Mouse (Mus musculus) E14TG2a.4 (cell line): Measurements from ENCODE around the gene 9930104L06Rik.

ENCODE experiments used
- H3K27me3 ChIP-seq: 2 replicates; pipeline ENCODE4 v1.6.1; 2014; ENCODE audit warnings: low read length, control low read depth; ENCODE audit not compliant: insufficient read depth
- H3K36me3 ChIP-seq: 2 replicates; pipeline ENCODE4 v1.6.1; 2014; ENCODE audit warnings: low read length, control low read depth; ENCODE audit not compliant: insufficient read depth
- H3K4me1 ChIP-seq: replicated peaks from 2 replicates; pipeline ENCODE4 v1.6.1; 2014; ENCODE audit warnings: low read depth, low read length, control low read depth
- H3K4me3 ChIP-seq: replicated peaks from 2 replicates; pipeline ENCODE4 v1.5.1; 2014; ENCODE audit warnings: mild to moderate bottlenecking, low read length
- H3K9me3 ChIP-seq: 2 replicates; pipeline ENCODE4 v1.6.1; 2014; ENCODE audit warnings: low read length, control low read depth
- CTCF ChIP-seq: conservative IDR thresholded peaks from 2 replicates; pipeline ENCODE4 v1.5.1; 2014; ENCODE audit warnings: low read length
- NANOG ChIP-seq: IDR thresholded peaks from 2 replicates; pipeline ENCODE4 v1.6.1; 2014; ENCODE audit warnings: borderline replicate concordance, low read length, mixed read lengths
- POU5F1 ChIP-seq: IDR thresholded peaks from 2 replicates; pipeline ENCODE4 v1.6.1; 2014; ENCODE audit warnings: low read length, borderline replicate concordance

Gene 9930104L06Rik

GRCm38 (mm10) chr4:124990325-124990724 is 53.5 kb downstream of the 9930104L06Rik start:
- Histone ChIP-seq H3K36me3 (no peaks in the 10 kb centered on the region), H3K4me1 (peaks cover 44% of the 10 kb centered on the region), H3K4me3 (peak overlapping the region; percentile 68), H3K9me3 (no peaks in the 10 kb centered on the region), H3K27me3 (peaks cover 67% of the 10 kb centered on the region)
- TF ChIP-seq NANOG: no peak
- no peak for TF ChIP-seq CTCF
- TF ChIP-seq POU5F1: no peak
